Mouse (Mus musculus) liver, embryonic 14.5 days (tissue): Measurements from ENCODE around the gene Sufu. TPM values are rescaled to one million over a fixed set of nuclear protein-coding genes. Genes with fewer than 3 reads are reported as not detected.

ENCODE experiments used
- ATAC-seq: fragments of 200-750 bp; cut with Nextera tagmentation; 2 replicates; pipeline ENCODE4 v1.8.0; 2017; ENCODE audit warnings: moderate number of reproducible peaks, mild to moderate bottlenecking, moderate library complexity; ENCODE audit not compliant: insufficient read depth
- DNase-seq, 3 experiments: peaks; one replicate each; pipeline ENCODE4 v3.0.0-alpha.2; 2012 to 2013; ENCODE audit warnings: low read depth in 3 of 3, low spot score in 3 of 3
- H3K27ac ChIP-seq: fragments of 300-500 bp; sonication (generic); 2 replicates; pipeline ENCODE4 v1.5.1; 2014; ENCODE audit warnings: moderate library complexity, mild to moderate bottlenecking, control low read depth, inconsistent platforms
- H3K27me3 ChIP-seq: fragments of 300-500 bp; sonication (generic); 2 replicates; pipeline ENCODE4 v1.6.1; 2014; ENCODE audit warnings: mild to moderate bottlenecking, low read length, moderate library complexity; ENCODE audit not compliant: control insufficient read depth, insufficient read depth
- H3K36me3 ChIP-seq: fragments of 300-500 bp; sonication (generic); replicated peaks from 2 replicates; pipeline ENCODE4 v1.6.1; 2014; ENCODE audit warnings: low read depth; ENCODE audit not compliant: control insufficient read depth, insufficient read depth
- H3K4me1 ChIP-seq, 2 experiments: fragments of 200-500 bp in 1 of 2; fragments of 300-500 bp in 1 of 2; sonication (generic) in 1 of 2; replicated peaks; 2 replicates each; pipeline ENCODE4 v1.6.1; 2012 to 2014; ENCODE audit warnings: antibody characterized with exemption in 1 of 2, inconsistent platforms in 1 of 2, low read length in 1 of 2; ENCODE audit not compliant: control insufficient read depth in 2 of 2, insufficient read depth in 2 of 2
- H3K4me2 ChIP-seq: fragments of 300-500 bp; sonication (generic); 2 replicates; pipeline ENCODE4 v1.6.1; 2014; ENCODE audit warnings: low read depth, mild to moderate bottlenecking, control low read depth, moderate library complexity
- H3K4me3 ChIP-seq, 2 experiments: fragments of 200-500 bp in 1 of 2; fragments of 300-500 bp in 1 of 2; sonication (generic) in 1 of 2; 2 replicates each; pipeline ENCODE4 v1.5.1; 2012 to 2014; ENCODE audit warnings: low read depth in 2 of 2, low read length in 2 of 2, mild to moderate bottlenecking in 2 of 2, control low read depth in 1 of 2, inconsistent platforms in 1 of 2, moderate library complexity in 1 of 2; ENCODE audit not compliant: insufficient read depth in 1 of 2
- H3K9ac ChIP-seq: fragments of 300-500 bp; sonication (generic); replicated peaks from 2 replicates; pipeline ENCODE4 v1.6.1; 2014; ENCODE audit warnings: mild to moderate bottlenecking, control low read depth, moderate library complexity
- H3K9me3 ChIP-seq: fragments of 300-500 bp; sonication (generic); 2 replicates; pipeline ENCODE4 v1.6.1; 2016; ENCODE audit warnings: low read length, mixed read lengths; ENCODE audit not compliant: control insufficient read depth
- CTCF ChIP-seq: IDR thresholded peaks from 2 replicates; pipeline ENCODE4 v1.5.1; 2016; ENCODE audit warnings: antibody characterized with exemption, low read depth, control low read depth
- EP300 ChIP-seq: IDR thresholded peaks from 2 replicates; pipeline ENCODE4 v1.6.1; 2016; ENCODE audit warnings: antibody characterized with exemption, low read depth
- WGBS: fragments of 180-500 bp; shearing (Covaris S2); extraction: QIAGEN DNeasy Blood & Tissue Kit; methylation state at CpG from one replicate; pipeline ENCODE4 v1.1.7; 2014; ENCODE audit not compliant: insufficient replicate concordance; 5-methylcytosine and 5-hydroxymethylcytosine counted together
- polyA plus RNA-seq, 2 experiments: library from polyadenylated mRNA; depleted of rRNA in 1 of 2; stranded (reverse) in 1 of 2; unstranded in 1 of 2; fragments of >200 nt; fragmentation: Nextera tagmentation in 1 of 2; extraction: Ambion mirVana in 1 of 2; gene quantifications; 2 replicates each; pipeline versions ENCODE4 v1.2.1 to v1.2.3; 2012 to 2014

The Sufu gene
- polyA plus RNA-seq, 2 experiments, result 3.6 to 4.2 TPM

DNA sequence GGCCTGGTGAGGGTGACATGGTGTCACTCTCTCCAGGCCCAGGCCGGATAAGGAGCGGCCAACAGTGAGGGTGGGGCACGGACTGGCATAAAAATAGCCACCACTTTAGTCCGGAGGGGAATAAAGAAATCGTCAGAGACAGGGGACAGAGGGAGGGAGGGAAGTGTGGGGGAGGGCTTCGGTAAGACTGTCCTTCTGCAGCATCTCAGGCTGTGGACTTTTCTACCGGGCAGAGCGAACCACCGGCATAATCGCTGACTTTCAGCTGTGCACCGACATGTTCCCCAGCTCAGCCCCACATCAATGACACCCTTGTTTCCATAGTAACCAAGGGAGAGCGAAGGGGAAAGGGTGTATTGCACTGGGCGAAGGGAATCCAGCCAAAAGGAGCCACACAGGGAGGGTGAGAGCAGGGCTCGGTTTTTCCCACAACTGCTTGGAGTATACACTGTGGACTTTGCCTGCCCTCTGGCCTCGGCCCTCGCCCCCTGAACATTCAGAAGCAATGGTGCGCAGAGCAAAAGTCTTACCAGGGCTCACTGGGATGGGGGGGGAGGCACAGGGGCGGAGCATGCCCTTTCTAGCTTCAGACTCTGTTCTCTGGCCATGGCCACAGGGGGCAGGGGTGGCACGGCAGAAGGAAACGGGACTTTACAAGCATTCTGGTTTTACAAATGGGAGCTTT lies 132.0 kb downstream of the Sufu start:
- Histone ChIP-seq H3K9ac (peak overlapping the region; percentile 34), H3K4me1 (peaks cover 25 to 44% of the 10 kb centered on the region in 2 experiments), H3K27ac (no peak overlapping the region), H3K9me3 (no peaks in the 10 kb centered on the region), H3K27me3 (peaks cover under 1% of the 10 kb centered on the region; the same call in 1 of the 2 replicates), H3K4me3 (peak overlapping the region; percentile 44 to 45), H3K4me2 (peak overlapping the region; percentile 71), H3K36me3 (no peaks in the 10 kb centered on the region)
- ATAC-seq (peak; percentile 67), DNase-seq (peak in 1 of 3 experiments; percentile 53)
- WGBS, result 2% methylated on average over 20 of the region's 20 CpGs
- TF ChIP-seq CTCF (peak; percentile 43), EP300 (no peak)

DNA sequence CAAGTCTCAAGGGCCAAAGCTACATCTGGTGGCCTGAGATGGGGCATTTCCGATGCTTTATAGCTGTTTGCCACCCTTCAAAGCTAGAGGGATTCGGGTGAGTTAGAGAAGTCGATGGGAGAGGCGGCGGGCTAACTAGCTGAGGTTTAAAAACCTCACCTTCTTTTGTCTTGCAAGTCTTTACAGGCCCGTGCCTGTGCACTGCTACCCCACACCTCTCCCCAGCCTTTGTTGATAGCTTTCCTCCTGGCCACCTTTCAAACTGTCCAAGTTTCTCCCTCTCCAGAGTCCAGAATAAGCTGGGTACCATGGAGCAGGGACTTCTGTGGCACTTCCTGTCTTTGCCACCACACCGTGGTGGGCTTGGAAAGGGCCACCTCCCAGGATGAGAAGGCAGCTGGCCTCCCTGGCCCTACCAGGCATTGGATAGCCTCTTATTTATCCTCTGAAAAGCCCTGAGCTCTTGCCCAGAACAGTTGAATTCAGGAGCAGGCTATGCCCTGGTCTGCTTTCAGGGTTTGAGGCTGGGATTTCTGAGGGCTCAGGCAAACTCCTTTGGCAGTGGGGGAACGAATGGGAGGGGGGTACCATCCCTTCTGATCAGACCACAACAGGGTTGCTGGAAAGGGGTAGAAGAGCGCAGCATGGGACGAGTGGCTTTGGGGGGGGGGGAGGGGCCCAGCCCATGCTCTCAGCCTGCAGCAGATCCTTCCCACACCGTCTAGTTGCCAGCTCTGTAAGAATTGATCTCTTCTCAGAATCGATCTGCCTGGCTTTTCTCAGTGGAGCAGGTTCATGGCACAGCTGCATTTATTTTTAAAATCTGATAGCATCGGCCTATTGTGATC lies 133.1 kb downstream of the Sufu start:
- H3K4me3 ChIP-seq, result no peak overlapping the region
- peaks cover 22 to 37% of the 10 kb centered on the region in 2 experiments for H3K4me1 ChIP-seq
- DNase-seq (no peak), ATAC-seq (no peak)
- H3K36me3 ChIP-seq, result no peaks in the 10 kb centered on the region
- WGBS, result 38% methylated on average over 13 of the region's 13 CpGs
- H3K27ac ChIP-seq, result no peak overlapping the region
- H3K4me2 ChIP-seq, result peak overlapping the region; percentile 71; the same call in 1 of the 2 replicates
- no peaks in the 10 kb centered on the region for H3K9me3 ChIP-seq
- no peak overlapping the region for H3K9ac ChIP-seq
- H3K27me3 ChIP-seq, result no peaks in the 10 kb centered on the region
- TF ChIP-seq CTCF (no peak), EP300 (no peak)

GRCm38 (mm10) chr19:46530449-46530990 lies 133.8 kb downstream of the Sufu start:
- H3K4me1 ChIP-seq, result peaks cover 20 to 37% of the 10 kb centered on the region in 2 experiments
- DNase-seq (no peak), ATAC-seq (no peak)
- WGBS, result 47% methylated on average over 8 of the region's 8 CpGs
- no peak overlapping the region for H3K4me2 ChIP-seq
- H3K27me3 ChIP-seq, result no peaks in the 10 kb centered on the region
- H3K9ac ChIP-seq, result no peak overlapping the region
- no peak overlapping the region for H3K4me3 ChIP-seq
- no peaks in the 10 kb centered on the region for H3K36me3 ChIP-seq
- H3K27ac ChIP-seq, result no peak overlapping the region
- H3K9me3 ChIP-seq, result no peaks in the 10 kb centered on the region
- TF ChIP-seq EP300, result no peak
- TF ChIP-seq CTCF, result no peak

- DNase-seq (no peak), ATAC-seq (no peak)
- WGBS, result 27% methylated on average over 16 of the region's 16 CpGs
- TF ChIP-seq CTCF (no peak), EP300 (no peak)
- H3K4me1 ChIP-seq, result peaks cover 20 to 37% of the 10 kb centered on the region in 2 experiments
- no peaks in the 10 kb centered on the region for H3K9me3 ChIP-seq
- H3K4me3 ChIP-seq, result no peak overlapping the region
- no peaks in the 10 kb centered on the region for H3K27me3 ChIP-seq
- H3K4me2 ChIP-seq, result peak overlapping the region; percentile 37
- H3K9ac ChIP-seq, result no peak overlapping the region; the same call in 1 of the 2 replicates
- no peak overlapping the region for H3K27ac ChIP-seq
- H3K36me3 ChIP-seq, result no peaks in the 10 kb centered on the region
Measured at GRCm38 (mm10) chr19:46531071-46532030, 134.7 kb downstream of the Sufu start.
